Mouse (Mus musculus) A20 (cell line): ENCODE measurements around the gene Bcl11a.

Experiments
- DNase-seq: peaks from one replicate; pipeline ENCODE4 v3.0.0-alpha.2; 2011; ENCODE audit warnings: low read depth, low spot score

Gene Bcl11a

DNA sequence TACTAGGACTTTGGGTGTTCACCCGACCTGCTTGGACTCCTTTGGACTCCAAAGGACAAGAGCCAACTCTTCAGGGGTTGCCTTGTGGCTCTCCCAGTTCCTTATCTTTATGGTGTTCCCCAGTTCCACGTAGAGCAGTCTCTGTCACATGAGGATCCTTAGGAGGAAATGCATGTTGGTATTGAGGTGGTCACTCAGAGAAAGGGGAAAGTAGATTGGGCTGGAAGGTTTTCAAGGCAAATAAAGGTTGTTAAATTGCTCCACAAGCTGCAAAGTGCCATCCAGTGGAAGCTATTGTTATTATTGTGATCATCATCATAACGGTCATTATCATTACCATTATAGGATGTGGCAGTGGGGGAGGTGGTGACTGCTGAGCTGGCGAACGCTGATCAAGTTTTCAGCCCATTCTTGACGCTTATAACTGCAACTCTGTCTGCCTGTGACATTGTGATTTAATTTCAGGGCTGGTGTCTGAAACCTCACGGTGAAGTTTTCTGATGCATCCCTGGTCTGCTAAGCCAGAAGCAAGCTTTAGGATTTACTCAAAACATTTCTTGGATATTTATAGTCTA lies 52.4 kb downstream of the Bcl11a start:
- DNase-seq = peak; percentile 50

- peak; percentile 91 for DNase-seq
Measured at GRCm38 (mm10) chr11:24131818-24132217, 54.0 kb downstream of the Bcl11a start.

DNA sequence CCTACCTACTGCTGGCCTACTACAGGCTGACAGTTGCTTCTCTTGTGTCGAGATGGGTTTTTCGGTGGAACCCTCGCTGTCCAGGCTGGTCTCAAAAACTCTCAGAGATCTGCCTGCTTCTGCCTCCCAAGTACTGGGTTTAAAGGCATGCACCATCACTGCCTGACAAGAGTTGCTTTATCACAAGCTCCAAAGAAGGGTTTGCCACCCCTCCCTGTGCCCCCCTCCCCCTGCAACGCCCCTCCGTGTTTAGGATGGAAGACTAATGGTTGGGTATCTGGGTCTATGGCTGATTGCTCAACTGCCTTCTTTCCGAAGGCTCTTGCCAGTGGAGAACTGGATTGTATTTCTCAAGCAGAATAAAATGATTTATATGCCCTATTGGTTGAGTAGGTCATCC lies 54.5 kb downstream of the Bcl11a start:
- DNase-seq = no peak

DNA sequence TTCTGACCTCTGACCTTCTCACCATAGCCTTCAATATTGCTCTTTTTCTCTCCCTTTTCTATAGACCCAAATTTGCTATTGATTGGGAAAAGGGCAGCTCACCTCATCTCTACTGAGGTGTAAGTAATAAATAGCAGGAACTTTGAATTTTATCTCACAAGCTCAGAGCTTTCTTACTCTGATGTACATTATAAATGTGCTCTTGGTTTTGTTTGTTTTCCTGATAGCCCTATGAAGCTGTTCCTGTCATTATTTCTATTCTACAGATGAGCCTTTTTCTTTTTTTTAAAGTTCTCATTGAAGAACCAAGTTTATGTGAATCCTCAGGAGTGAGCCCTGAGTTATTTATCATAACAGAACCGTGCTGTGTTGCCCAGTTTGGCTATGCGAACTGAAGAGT lies 55.0 kb downstream of the Bcl11a start:
- no peak for DNase-seq

DNA sequence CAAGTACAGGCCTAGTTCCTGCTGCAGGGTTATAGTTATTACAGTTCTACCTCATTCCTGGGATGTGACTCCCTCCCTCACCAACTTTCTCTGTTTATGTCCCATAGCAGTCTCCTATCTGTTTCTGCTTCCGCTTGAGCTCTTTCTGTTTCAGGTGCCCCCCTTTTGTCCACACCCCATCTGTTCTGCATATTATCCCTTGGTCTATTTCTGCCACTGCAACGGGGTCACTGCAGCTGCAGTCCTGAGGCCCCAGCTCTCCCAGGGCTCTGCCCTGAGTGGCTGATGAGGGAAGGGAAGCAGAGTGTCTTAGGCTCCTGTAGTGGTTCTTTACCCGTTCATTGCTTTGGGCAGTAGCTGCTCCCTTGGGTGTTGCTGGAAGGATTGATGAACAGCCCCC lies 55.6 kb downstream of the Bcl11a start:
- DNase-seq = peak; percentile 82

GRCm38 (mm10) chr11:24133928-24134327 lies 56.1 kb downstream of the Bcl11a start:
- DNase-seq = no peak

GRCm38 (mm10) chr11:24135244-24135643 lies 57.4 kb downstream of the Bcl11a start:
- DNase-seq = no peak

DNA sequence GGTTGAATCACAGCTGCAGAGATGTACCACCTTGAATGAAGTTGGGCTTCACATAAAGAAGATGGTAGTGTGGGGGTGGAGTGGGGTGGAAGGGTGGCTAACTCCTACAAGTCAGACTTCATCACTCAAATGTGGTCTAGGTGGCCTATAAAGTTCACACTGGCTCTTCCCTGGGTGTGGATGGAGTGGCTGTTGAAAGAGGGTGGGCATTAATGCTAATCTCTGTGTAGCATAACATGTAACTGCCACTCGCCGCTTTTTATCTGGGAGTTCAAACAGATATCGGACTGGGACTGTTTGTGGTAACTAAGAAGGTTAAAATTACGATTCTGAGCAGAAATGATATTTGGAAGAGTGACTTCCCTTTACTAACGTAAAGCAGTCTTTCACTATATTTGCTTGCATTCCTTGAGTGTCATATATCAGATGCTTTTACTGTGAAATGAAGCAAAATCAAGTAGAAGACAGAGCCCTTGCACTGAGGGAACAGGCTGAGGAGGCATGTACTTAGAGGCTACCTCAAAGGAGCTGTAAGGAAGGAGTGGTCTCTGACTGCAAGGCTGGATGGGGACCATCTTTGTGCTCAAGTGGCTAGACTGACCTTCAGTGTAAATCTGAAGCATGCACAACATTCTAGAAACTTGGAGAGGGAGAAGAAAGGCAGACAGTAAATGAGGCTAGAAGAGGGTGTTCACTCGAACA lies 58.4 kb downstream of the Bcl11a start:
- peak; percentile 36 for DNase-seq

DNA sequence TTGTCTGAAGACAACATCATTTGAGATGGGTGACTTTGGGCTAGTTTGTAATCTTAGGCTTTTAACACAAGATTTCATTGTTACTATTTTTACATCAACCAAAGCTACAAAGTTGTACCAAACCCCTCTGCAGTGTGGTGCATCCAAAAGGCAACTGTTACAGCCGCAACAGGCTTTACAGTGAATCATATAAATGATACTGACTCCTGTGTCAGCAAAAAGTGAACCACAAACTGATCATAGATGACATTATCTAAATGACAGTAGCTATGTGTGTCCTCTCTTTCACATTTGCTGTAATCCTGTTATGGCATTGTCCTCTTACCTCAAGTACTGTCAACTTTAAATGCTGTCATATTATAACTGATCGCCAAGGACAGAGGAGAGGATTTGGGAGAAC lies 60.0 kb downstream of the Bcl11a start:
- no peak for DNase-seq

GRCm38 (mm10) chr11:24138600-24139375 lies 60.9 kb downstream of the Bcl11a start:
- no peak for DNase-seq

DNA sequence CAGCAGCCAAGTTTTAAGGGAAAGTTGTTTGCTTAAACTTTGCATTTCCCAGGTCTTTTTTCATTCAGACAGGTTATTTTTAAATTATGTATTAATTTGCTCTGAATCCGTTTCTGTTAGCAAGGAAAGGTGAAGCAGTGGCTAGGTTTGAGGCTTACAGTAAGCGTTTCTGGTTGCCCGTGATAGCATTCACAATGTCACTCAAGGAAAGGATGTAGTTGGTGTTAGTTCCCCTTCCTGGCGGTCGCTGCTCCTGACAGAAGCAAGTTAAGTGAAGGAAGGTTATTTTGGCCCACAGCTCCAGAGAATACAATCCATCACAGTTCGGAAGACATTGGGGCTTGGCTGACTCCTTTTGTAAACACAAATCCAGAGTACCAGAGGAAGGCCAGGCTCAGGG lies 61.6 kb downstream of the Bcl11a start:
- DNase-seq = no peak

DNA sequence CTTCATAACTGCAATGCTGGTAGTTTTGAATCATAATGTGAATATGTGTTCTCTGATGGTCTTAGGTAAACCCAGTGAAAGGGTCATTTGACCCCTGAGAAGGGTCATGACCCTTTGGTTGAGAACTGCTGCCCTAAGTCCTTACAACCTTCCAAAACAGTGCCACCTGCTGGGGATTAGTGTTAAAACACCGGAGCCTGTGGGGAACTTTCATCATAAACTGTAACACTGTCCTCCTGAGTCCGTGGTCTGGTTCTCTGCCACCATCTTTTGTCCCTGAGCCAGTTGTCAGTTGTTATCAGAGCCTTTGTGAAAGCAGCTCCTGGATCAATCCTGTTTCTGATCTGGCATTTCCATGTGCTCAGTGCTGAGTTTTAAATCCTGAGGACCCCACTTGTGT lies 62.1 kb downstream of the Bcl11a start:
- no peak for DNase-seq

DNA sequence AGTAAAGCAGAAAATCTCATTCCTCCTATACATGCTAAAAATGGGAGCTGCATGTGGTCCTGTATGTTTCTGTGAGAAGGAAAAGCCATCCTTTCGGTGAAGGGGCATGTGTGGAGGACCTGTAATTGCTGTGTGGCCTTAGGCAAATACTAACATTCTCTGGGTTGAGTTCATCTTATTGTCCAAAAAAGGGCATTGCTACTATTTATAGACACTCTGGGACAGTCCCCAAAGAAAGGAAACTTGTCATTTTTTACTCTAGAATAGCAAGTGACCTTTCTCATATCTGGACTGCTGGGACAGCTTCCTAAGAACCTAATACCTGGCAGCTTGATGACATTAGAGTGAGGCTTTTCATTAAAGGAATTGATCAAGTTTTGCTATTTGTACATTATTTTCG lies 63.1 kb downstream of the Bcl11a start:
- DNase-seq = no peak

DNA sequence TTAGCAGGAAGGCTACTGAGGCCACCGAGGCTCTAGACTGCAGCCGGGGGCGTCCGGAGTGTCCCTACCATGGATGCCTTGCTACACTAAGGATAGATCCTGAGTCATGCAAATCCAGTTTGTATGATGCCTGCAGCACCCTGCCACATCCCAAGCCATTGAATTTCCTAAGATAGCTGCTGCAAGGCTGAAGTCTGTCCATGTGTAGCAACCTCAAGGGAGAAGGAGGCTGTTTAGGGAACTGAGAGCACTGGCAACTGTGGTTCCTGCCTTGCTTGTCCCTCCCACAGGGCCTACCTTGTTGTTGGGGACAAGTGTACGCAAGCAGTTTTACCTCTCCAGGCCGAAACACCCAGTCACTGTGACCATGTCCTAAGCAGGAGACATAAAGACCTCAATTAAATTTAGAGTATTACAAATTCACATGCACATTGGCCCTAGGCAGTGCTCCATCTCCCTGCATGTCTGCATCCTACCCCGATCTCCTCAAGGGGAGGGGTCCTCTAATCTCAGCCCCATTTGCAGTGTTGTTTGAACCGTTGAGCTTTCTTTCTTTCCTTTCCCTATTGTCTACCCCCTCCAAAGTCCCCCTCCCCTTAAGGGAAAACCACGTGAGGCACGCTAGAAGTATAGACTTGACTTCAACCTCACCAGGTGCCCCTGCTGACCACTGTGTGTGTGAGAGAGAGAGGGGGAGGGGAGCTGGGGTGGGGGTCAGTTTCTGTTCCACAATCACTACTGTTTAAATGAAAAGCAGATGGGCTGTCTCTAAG lies 63.8 kb downstream of the Bcl11a start:
- DNase-seq = peak; percentile 82

DNA sequence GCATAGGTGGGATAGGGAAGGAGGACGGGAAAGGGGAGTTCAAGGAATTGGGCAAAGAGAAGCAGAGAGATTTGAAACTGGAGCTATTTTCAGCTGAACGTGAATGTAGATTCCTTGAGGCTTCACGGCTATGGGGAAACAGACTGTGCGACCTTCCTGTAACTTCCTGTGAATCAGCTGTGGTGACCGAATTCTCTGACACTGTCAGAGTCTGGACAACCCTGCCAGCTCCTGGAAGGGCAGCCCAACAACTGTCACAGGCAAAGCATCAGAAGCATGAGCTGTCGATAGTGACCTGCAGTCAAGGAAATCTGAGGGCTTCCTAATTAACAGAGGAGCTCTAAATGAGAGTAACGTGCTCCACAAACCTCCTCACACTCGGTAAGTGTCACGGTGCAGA lies 64.5 kb downstream of the Bcl11a start:
- no peak for DNase-seq

DNA sequence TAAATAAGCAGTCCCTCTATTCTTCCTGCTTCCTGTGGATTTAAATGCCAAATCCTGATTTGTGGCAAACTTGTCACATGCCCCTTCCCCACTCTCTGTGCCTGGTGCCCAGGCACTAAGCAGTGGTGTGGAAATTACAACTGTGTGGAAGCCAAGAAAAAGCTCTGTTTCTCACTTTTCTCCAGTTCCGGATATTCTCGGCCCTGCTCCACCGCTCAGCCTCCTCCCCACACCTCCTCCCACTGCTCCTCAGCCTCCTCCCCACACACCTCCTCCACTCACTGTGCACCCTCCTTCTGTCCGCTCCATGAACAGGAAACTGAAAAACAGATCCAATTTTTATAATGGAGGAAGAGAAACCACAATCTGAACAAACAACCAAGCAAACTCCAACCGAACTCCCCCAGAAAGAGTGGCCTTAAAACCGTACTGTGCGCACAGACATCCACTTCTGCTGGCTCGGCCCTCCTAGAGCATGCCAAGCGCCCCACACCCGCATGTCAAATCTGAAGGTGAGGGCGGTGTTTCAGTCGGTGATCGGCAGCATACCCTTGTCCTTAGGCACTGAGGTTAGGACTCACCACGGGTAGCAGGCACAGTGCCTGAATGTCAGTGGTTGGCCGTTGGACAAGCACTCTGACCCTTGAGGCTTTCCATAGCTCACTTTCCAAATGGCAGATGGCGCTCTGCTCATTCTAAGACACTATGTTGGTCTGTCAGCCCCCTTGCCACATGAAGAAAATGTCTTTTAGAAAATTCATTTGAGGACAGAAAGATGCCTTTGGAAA lies 66.5 kb downstream of the Bcl11a start:
- no peak for DNase-seq

GRCm38 (mm10) chr11:24146034-24146433 lies 68.2 kb downstream of the Bcl11a start:
- no peak for DNase-seq

GRCm38 (mm10) chr11:24146437-24146836 lies 68.6 kb downstream of the Bcl11a start:
- DNase-seq = no peak

DNA sequence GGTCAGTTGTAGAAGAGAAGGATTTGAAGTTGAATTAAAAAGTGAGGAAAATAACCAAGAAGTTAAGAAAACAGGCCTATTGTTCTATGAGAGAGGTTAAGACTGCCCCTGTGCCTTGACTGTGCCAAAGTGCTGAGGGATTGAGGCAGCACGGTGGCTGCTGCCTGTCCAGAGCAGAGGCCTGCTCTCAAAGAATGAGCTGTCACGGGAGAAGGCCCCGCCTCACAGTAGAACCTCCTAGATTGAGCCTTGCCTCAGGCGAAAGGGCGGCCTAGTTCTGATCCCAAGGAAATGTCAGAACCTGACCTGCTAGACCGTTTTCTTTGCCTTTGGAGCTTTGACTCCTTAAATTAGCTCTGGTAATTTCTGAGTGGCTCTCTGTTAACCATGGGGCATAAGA lies 69.8 kb downstream of the Bcl11a start:
- no peak for DNase-seq

- DNase-seq = no peak
Measured at GRCm38 (mm10) chr11:24148545-24148944, 70.7 kb downstream of the Bcl11a start.

- DNase-seq = peak; percentile 57
Measured at GRCm38 (mm10) chr11:24149462-24150220, 71.8 kb downstream of the Bcl11a start.
